Mouse (Mus musculus) forebrain, embryonic 11.5 days (tissue): ENCODE results near the gene Sin3b. TPM values are rescaled to one million over a fixed set of nuclear protein-coding genes. Genes with fewer than 3 reads are reported as not detected.

ENCODE experiments used
- ATAC-seq: fragments of 200-750 bp; cut with Nextera tagmentation; replicated peaks from 2 replicates; pipeline ENCODE4 v1.8.0; 2017; ENCODE audit warnings: moderate TSS enrichment; ENCODE audit not compliant: low FRiP score
- DNase-seq: peaks from one replicate; pipeline ENCODE4 v3.0.0-alpha.2; 2017; ENCODE audit warnings: low spot score
- H3K27ac ChIP-seq: fragments of 300-500 bp; sonication (generic); 2 replicates; pipeline ENCODE4 v1.5.1; 2014; ENCODE audit warnings: low read depth, low read length
- H3K27me3 ChIP-seq: fragments of 300-500 bp; sonication (generic); 2 replicates; pipeline ENCODE4 v1.6.1; 2014; ENCODE audit warnings: mild to moderate bottlenecking, low read length, mixed read lengths; ENCODE audit not compliant: control insufficient read depth, insufficient read depth
- H3K36me3 ChIP-seq: fragments of 300-500 bp; sonication (generic); 2 replicates; pipeline ENCODE4 v1.6.1; 2014; ENCODE audit warnings: mild to moderate bottlenecking, low read length, moderate library complexity, mixed read lengths; ENCODE audit not compliant: control insufficient read depth, insufficient read depth
- H3K4me1 ChIP-seq: fragments of 300-500 bp; sonication (generic); replicated peaks from 2 replicates; pipeline ENCODE4 v1.6.1; 2014; ENCODE audit warnings: low read length, mixed read lengths; ENCODE audit not compliant: control insufficient read depth, insufficient read depth
- H3K4me2 ChIP-seq: fragments of 300-500 bp; sonication (generic); 2 replicates; pipeline ENCODE4 v1.6.1; 2014; ENCODE audit warnings: low read depth, mild to moderate bottlenecking, low read length, moderate library complexity, mixed read lengths; ENCODE audit not compliant: severe bottlenecking
- H3K4me3 ChIP-seq: fragments of 300-500 bp; sonication (generic); 2 replicates; pipeline ENCODE4 v1.5.1; 2014; ENCODE audit warnings: low read depth, low read length
- H3K9ac ChIP-seq: fragments of 300-500 bp; sonication (generic); 2 replicates; pipeline ENCODE4 v1.6.1; 2014; ENCODE audit warnings: low read length
- H3K9me3 ChIP-seq: fragments of 300-500 bp; sonication (generic); 2 replicates; pipeline ENCODE4 v1.6.1; 2016; ENCODE audit warnings: low read length, mixed read lengths; ENCODE audit not compliant: control insufficient read depth
- WGBS: fragments of 180-500 bp; shearing (Covaris S2); extraction: QIAGEN DNeasy Blood & Tissue Kit; methylation state at CpG from one replicate; pipeline ENCODE4 v1.1.7; 2014; 5-methylcytosine and 5-hydroxymethylcytosine counted together
- polyA plus RNA-seq: library from polyadenylated mRNA; unstranded; fragments of >200 nt; fragmentation: Nextera tagmentation; extraction: Ambion mirVana; gene quantifications from 2 replicates; pipeline ENCODE4 v1.2.1, GENCODE M21; 2014

Gene Sin3b
- polyA plus RNA-seq, 1 experiment from 2014 or later, result 145 TPM

DNA sequence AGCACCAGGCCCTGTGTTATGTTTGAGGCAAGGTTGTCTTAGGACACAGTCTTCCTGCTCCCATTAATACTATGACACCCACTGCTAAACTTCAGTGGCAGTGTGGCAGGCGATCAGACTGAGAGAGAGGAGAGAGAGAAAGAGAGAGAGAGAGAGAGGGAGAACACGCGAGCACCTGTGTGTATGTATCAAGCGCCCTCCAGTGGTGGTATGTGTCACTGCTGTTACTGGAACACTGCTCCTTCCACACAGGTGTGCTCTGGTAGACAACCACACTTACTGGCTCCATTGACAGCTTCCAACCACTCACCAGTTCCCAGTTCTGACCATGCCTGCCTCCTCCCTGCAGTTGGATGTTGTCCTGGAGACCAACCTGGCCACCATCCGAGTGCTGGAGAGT lies 23.0 kb downstream of the Sin3b start:
- ATAC-seq (peak; percentile 37; the same call in 1 of the 2 replicates), DNase-seq (peak; percentile 64)
- H3K27me3 ChIP-seq, result no peaks in the 10 kb centered on the region
- WGBS, result 44% methylated on average over 5 of the region's 5 CpGs
- H3K4me2 ChIP-seq, result no peak overlapping the region
- H3K9ac ChIP-seq, result no peak overlapping the region
- no peaks in the 10 kb centered on the region for H3K9me3 ChIP-seq
- H3K4me3 ChIP-seq, result no peak overlapping the region
- H3K27ac ChIP-seq, result no peak overlapping the region
- H3K4me1 ChIP-seq, result no peaks in the 10 kb centered on the region
- peaks cover 26% of the 10 kb centered on the region; the same call in 1 of the 2 replicates for H3K36me3 ChIP-seq

GRCm38 (mm10) chr8:72749846-72750245 lies 26.8 kb downstream of the Sin3b start:
- Histone ChIP-seq H3K4me1 (no peaks in the 10 kb centered on the region), H3K4me3 (no peak overlapping the region), H3K9me3 (no peaks in the 10 kb centered on the region), H3K4me2 (no peak overlapping the region), H3K9ac (no peak overlapping the region), H3K27ac (no peak overlapping the region), H3K36me3 (peaks cover 26% of the 10 kb centered on the region; the same call in 1 of the 2 replicates), H3K27me3 (no peaks in the 10 kb centered on the region)
- DNase-seq, result peak; percentile 46
- ATAC-seq, result no peak
- WGBS, result 94% methylated on average over 26 of the region's 26 CpGs

DNA sequence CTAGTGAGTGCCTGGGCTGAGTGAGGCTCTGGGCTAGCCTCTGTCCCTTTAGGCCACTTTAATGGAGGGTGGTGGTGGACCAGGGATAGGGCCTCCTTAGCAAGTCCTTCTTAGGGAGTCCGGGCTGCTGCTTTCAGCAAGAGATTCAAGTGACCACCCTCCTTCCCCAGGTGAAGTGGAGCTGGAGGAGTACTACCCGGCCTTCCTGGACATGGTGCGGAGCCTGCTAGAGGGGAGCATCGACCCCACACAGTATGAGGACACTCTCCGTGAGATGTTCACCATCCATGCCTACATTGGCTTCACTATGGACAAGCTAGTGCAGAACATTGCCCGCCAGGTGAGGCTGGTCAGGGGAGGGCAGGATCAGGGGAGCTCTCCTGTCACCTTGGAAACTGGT lies 27.2 kb downstream of the Sin3b start:
- Histone ChIP-seq H3K36me3 (peaks cover 26% of the 10 kb centered on the region; the same call in 1 of the 2 replicates), H3K27ac (no peak overlapping the region), H3K9ac (no peak overlapping the region), H3K9me3 (no peaks in the 10 kb centered on the region), H3K4me2 (no peak overlapping the region), H3K27me3 (no peaks in the 10 kb centered on the region), H3K4me3 (no peak overlapping the region), H3K4me1 (no peaks in the 10 kb centered on the region)
- no peak for ATAC-seq
- DNase-seq, result no peak
- 93% methylated on average over 6 of the region's 6 CpGs for WGBS

GRCm38 (mm10) chr8:72751126-72751525 lies 28.0 kb downstream of the Sin3b start:
- DNase-seq (peak; percentile 39), ATAC-seq (no peak)
- Histone ChIP-seq H3K9ac (no peak overlapping the region), H3K27ac (no peak overlapping the region), H3K4me1 (no peaks in the 10 kb centered on the region), H3K4me2 (no peak overlapping the region), H3K9me3 (no peaks in the 10 kb centered on the region), H3K36me3 (peaks cover 26% of the 10 kb centered on the region; the same call in 1 of the 2 replicates), H3K27me3 (no peaks in the 10 kb centered on the region), H3K4me3 (no peak overlapping the region)
- WGBS, result 86% methylated on average over 3 of the region's 3 CpGs

DNA sequence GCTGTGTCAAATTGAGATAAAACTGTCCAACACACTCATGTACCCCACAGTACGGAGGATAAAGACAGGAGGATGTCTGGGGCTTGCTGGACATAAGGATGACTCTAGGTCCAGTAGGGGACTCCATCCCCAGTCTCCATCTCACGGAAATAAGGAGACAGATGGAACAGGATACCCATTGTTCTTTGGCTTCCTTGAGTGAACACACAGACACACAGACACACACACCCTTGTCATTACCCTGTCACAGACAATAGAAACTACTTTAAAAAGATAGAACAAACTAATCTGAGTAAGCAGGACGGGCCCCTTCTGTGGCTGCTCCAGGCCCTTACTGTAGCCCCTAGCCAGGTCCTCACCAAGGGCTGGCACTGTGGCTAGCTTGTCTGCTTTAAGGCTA lies 29.2 kb downstream of the Sin3b start:
- peaks cover 27% of the 10 kb centered on the region; the same call in 1 of the 2 replicates for H3K36me3 ChIP-seq
- ATAC-seq (no peak), DNase-seq (peak; percentile 19)
- no peaks in the 10 kb centered on the region for H3K27me3 ChIP-seq
- H3K4me3 ChIP-seq, result no peak overlapping the region
- no peaks in the 10 kb centered on the region for H3K9me3 ChIP-seq
- 91% methylated on average over 3 of the region's 3 CpGs for WGBS
- no peaks in the 10 kb centered on the region for H3K4me1 ChIP-seq
- no peak overlapping the region for H3K27ac ChIP-seq
- H3K9ac ChIP-seq, result no peak overlapping the region
- no peak overlapping the region for H3K4me2 ChIP-seq

DNA sequence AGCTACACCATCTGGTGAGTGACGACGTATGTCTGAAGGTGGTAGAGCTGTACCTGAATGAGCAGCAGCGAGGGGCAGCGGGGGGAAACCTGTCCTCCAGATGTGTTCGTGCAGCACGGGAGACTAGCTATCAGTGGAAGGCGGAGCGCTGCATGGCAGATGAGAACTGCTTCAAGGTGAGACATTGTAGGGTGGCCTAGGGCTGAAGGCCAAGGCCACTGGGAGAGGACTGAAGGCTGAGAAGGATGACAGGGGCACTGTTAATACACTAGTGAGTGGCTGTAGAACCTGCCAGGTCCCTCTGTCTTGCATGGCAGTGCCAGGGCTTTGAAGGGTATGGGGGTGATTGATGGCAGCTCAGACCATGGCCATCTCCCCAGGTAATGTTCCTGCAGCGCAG lies 30.1 kb downstream of the Sin3b start:
- WGBS, result 96% methylated on average over 9 of the region's 9 CpGs
- H3K36me3 ChIP-seq, result peaks cover 31% of the 10 kb centered on the region; the same call in 1 of the 2 replicates
- ATAC-seq (no peak), DNase-seq (peak; percentile 35)
- H3K9ac ChIP-seq, result no peak overlapping the region
- no peaks in the 10 kb centered on the region for H3K9me3 ChIP-seq
- no peak overlapping the region for H3K4me2 ChIP-seq
- H3K4me3 ChIP-seq, result no peak overlapping the region
- no peaks in the 10 kb centered on the region for H3K27me3 ChIP-seq
- no peaks in the 10 kb centered on the region for H3K4me1 ChIP-seq
- no peak overlapping the region for H3K27ac ChIP-seq

DNA sequence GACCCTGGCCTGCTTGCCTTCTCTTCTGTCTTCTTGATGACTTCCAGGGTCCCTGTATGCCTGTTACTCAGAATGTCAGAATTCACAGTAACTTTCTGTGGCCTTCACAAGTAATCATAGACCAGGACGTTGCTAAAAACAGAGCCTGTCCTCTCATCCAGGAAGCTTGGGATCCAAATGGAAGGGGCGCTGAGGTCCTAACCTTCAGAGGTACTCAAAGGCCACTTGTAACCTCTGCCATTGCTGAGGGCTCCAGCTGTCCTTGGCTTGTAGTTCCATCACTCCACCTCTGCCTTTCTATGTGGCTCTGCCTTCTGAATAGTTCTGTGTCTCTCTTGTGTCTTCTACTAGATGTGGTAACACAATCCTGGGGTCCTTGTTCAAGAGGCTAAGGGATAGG lies 30.7 kb downstream of the Sin3b start:
- peaks cover 28% of the 10 kb centered on the region; the same call in 1 of the 2 replicates for H3K36me3 ChIP-seq
- peak; percentile 17 for DNase-seq

GRCm38 (mm10) chr8:72756031-72756430 lies 32.9 kb downstream of the Sin3b start:
- Histone ChIP-seq H3K27me3 (no peaks in the 10 kb centered on the region), H3K9me3 (no peaks in the 10 kb centered on the region), H3K4me1 (no peaks in the 10 kb centered on the region), H3K36me3 (peaks cover 15% of the 10 kb centered on the region; the same call in 1 of the 2 replicates), H3K9ac (no peak overlapping the region), H3K27ac (no peak overlapping the region), H3K4me2 (no peak overlapping the region), H3K4me3 (no peak overlapping the region)
- DNase-seq (no peak), ATAC-seq (no peak)
- WGBS, result 85% methylated on average over 2 of the region's 2 CpGs

More for the DNA sequence above, 30.7 kb downstream of the Sin3b start:
- no peak for ATAC-seq
- Histone ChIP-seq H3K9ac (no peak overlapping the region), H3K4me2 (no peak overlapping the region), H3K27me3 (no peaks in the 10 kb centered on the region), H3K9me3 (no peaks in the 10 kb centered on the region), H3K4me1 (no peaks in the 10 kb centered on the region), H3K27ac (no peak overlapping the region), H3K4me3 (no peak overlapping the region)
- WGBS, result 90% methylated on average over 2 of the region's 2 CpGs

DNA sequence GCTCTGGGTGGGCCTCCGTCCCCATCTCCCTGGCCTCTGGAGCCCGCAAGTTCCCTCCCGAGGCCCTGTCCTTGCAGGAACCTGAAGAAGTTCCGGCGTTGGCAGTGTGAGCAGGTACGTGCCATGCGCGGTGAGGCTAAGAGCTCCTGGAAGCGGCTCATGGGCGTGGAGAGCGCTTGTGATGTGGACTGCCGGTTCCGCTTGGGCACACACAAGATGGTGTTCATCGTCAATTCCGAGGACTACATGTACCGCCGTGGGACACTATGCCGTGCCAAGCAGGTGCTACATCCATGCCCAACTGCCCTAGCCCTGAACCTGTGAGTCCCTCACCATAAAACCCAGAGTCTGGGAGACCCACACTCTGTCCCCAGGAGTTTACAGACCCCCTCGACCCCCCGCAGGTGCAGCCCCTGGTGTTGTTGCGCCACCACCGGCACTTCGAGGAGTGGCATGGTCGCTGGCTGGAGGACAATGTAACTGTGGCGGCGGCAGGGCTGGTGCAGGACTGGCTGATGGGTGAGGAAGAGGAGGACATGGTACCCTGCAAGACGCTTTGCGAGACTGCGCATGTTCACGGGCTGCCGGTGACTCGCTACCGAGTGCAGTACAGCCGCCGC lies 33.8 kb downstream of the Sin3b start:
- ATAC-seq (no peak), DNase-seq (peak; percentile 42)
- H3K9me3 ChIP-seq, result no peaks in the 10 kb centered on the region
- 95% methylated on average over 32 of the region's 35 CpGs for WGBS
- no peaks in the 10 kb centered on the region for H3K27me3 ChIP-seq
- peaks cover 15% of the 10 kb centered on the region; the same call in 1 of the 2 replicates for H3K36me3 ChIP-seq
- no peaks in the 10 kb centered on the region for H3K4me1 ChIP-seq
- no peak overlapping the region for H3K9ac ChIP-seq
- no peak overlapping the region for H3K27ac ChIP-seq
- H3K4me2 ChIP-seq, result no peak overlapping the region
- H3K4me3 ChIP-seq, result no peak overlapping the region
